Mouse (Mus musculus) gastrocnemius, adult 8-10 months (tissue): ENCODE measurements at regions not wholly inside any gene's neighbourhood (a gene's known extent, or its start where the extent isn't known, plus 50 kb on each side); places are given as distances from the start of the nearest gene placed in this dataset.

ENCODE experiments used
- DNase-seq, 2 experiments: peaks; one replicate each; pipeline ENCODE4 v3.0.0; 2022; ENCODE audit warnings: low spot score in 2 of 2

DNA sequence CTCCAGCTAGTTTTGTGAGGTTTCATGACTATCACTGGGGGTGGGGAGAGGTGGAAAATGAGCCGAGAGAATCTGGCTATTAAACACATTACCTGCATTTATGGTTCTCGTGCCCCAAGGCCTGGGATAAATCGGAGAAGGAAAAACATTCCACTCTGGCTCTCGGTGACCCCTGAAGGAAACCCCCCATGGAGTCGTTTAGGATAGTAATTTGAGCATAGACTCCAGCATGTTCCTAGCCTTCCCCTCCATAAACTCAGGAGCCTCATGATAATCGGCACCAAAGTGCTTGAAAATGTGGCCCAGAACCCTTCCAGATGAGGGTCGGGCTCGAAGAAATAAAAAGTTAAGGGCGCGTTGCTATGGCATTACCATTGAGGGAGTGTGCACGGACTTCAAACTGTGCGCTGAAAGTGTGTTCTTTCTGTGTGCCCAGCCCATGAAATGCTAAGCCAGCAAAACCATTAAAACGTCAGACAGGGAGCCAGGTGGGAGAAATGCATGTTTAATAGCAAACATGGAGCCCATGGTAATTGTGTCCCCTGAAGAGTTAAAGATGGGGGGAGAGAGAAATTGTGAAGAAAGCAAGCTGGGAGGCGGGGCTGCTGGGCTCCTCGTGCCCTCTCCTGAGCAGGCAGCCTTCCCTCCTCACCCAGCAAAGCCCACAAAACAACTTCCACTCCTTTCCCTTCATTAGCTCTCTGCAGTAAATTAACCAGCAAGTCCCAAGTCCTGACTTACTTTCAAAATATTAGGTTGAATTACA, 64.1 kb upstream of the Sall1 start:
- no peak for DNase-seq

DNA sequence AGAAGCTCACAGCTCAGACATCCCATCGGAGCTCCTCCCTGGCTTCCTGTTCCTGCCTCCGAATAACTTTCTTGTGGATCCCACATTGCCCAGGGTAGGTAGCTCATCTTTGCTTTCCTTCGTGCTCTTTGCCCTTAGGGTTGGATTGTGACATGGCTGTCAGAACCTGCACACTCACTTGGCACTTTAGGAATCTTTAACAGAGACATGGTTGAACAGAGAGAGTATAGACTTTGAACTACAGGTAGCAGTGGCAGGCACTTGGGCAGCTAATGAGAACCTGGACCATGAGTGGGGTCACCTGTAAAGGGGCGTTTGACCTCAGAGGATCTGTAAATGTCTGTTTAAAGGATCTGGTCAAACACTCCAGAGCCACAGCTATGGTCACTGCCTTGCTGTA, 62.4 kb upstream of the Sall1 start:
- DNase-seq: no peak

DNA sequence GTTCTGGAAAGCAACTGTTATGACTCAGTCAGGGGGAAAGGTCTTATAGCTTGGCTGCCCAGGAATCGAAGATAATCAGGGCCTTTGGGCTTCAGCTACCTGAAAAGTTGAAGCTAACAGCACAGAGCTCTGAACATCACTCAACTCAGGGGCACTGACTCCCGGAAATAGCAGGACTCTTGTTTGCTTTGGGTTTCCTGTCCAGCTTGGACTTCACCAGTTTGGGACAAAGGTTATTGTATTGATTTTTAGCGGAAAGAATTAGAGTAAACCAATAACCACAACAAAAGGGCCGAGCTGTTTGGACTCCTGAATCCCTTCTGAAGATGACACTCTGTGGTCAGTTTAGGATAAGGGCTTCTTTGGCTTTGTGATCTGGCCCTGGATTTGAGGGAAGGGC, 53.4 kb upstream of the Sall1 start:
- no peak for DNase-seq
